Mouse (Mus musculus) forebrain, embryonic 12.5 days (tissue): Measurements from ENCODE around the gene Zfp541. TPM values are rescaled to one million over a fixed set of nuclear protein-coding genes. Genes with fewer than 3 reads are reported as not detected.

Experiments used
- ATAC-seq: fragments of 200-750 bp; cut with Nextera tagmentation; 2 replicates; pipeline ENCODE4 v1.8.0; 2017; ENCODE audit warnings: moderate TSS enrichment; ENCODE audit not compliant: low FRiP score
- H3K27ac ChIP-seq: fragments of 300-500 bp; sonication (generic); 2 replicates; pipeline ENCODE4 v1.5.1; 2016; ENCODE audit warnings: mild to moderate bottlenecking
- H3K27me3 ChIP-seq: fragments of 300-500 bp; sonication (generic); 2 replicates; pipeline ENCODE4 v1.6.1; 2016; ENCODE audit warnings: mild to moderate bottlenecking
- H3K36me3 ChIP-seq: fragments of 300-500 bp; sonication (generic); replicated peaks from 2 replicates; pipeline ENCODE4 v1.6.1; 2016; ENCODE audit warnings: mild to moderate bottlenecking
- H3K4me1 ChIP-seq: fragments of 300-500 bp; sonication (generic); 2 replicates; pipeline ENCODE4 v1.6.1; 2016
- H3K4me2 ChIP-seq: fragments of 300-500 bp; sonication (generic); 2 replicates; pipeline ENCODE4 v1.6.1; 2016; ENCODE audit warnings: mild to moderate bottlenecking, moderate library complexity
- H3K4me3 ChIP-seq: fragments of 300-500 bp; sonication (generic); replicated peaks from 2 replicates; pipeline ENCODE4 v1.5.1; 2016; ENCODE audit warnings: mild to moderate bottlenecking
- H3K9ac ChIP-seq: fragments of 300-500 bp; sonication (generic); 2 replicates; pipeline ENCODE4 v1.6.1; 2016; ENCODE audit warnings: mild to moderate bottlenecking
- H3K9me3 ChIP-seq: fragments of 300-500 bp; sonication (generic); 2 replicates; pipeline ENCODE4 v1.6.1; 2016
- WGBS: fragments of 180-500 bp; shearing (Covaris S2); methylation state at CpG from one replicate; pipeline ENCODE4 v1.1.7; 2016; 5-methylcytosine and 5-hydroxymethylcytosine counted together
- polyA plus RNA-seq: library from polyadenylated mRNA; unstranded; fragments of >200 nt; fragmentation: Nextera tagmentation; extraction: Ambion mirVana; gene quantifications from 2 replicates; pipeline ENCODE4 v1.2.1, GENCODE M21; 2016

The Zfp541 gene
- polyA plus RNA-seq, 1 experiment from 2014 or later = not detected

DNA sequence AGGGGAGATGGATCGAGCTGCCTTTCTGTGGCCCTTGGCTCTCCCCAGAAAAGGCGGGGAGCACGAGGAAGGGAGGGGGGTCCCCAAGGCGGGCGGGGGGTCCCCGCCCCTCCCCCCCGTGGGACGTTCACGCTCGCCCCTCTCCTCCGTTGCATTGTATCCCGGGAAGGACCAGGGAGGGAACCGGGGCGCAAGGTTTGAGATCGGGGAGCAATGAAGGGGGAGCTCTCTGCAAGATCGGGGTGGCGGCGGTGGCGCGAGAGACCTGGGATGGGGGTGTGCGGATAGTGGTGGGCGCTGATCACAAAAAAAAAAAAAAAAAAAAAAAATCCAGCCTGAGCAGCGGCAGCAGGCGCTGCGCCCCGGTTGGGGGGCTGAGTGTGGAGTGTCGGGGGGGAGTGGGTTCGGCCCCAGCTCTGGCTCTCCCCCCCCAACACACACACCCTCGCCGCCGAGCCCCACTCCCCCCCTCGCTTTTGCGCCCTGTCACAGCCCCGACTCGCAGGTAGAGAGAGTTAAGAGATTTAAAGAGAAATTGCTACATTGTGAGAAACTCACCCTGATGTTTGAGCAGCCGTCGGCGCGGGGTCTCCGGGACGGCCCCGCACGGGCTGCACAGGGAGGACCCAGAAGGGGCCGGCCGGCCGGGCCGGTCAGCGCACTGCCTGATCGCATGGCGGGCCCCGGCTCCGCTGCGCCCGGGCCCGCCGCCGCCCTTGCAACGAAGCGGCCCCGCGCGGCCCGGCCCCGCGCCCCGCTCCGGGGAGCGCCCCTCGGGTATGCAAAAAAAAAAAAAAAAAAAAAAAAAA lies 14.1 kb upstream of the Zfp541 start, which contains the start of gene Bicra:
Bicra (minus strand) TSS at position 584 of the 809 bp plus-strand sequence.
- WGBS = under 1% methylated on average over 58 of the region's 69 CpGs
- Histone ChIP-seq H3K27ac (peak within 1 kb of the TSS; percentile 97), H3K4me1 (peaks cover 54% of the 10 kb centered on the region), H3K9me3 (no peaks in the 10 kb centered on the region), H3K36me3 (no peaks in the 10 kb centered on the region; the same call in 1 of the 2 replicates), H3K27me3 (no peaks in the 10 kb centered on the region), H3K9ac (peak within 1 kb of the TSS; percentile 99), H3K4me2 (peak within 1 kb of the TSS; percentile 88), H3K4me3 (peak within 1 kb of the TSS; percentile 90)
- peak; percentile 70 for ATAC-seq

DNA sequence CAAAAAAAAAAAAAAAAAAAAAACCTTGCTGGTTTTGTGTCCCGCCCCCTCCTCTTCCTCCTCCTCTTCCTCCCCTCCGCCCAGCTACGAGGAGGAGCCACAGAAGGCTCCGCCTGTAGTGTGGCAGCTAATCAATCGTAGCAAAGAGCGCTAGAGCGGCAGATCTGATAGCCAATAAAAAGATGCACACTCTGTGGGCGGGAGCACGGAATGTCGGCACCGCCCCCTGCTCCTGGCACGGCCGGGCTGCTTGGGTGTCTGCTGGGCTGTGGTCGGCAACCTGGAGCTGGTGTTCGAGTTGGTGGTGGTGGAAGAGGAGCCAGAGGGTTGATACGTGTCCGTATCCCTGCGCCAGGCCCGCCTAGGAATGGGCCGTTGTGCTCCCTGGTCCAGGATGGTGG lies 13.4 kb upstream of the Zfp541 start:
- Histone ChIP-seq H3K4me2 (peak overlapping the region; percentile 69), H3K4me1 (peaks cover 53% of the 10 kb centered on the region), H3K9ac (peak overlapping the region; percentile 87), H3K27me3 (no peaks in the 10 kb centered on the region), H3K36me3 (no peaks in the 10 kb centered on the region; the same call in 1 of the 2 replicates), H3K27ac (peak overlapping the region; percentile 97), H3K9me3 (no peaks in the 10 kb centered on the region), H3K4me3 (peak overlapping the region; percentile 90)
- WGBS = 0% methylated on average over 18 of the region's 20 CpGs
- ATAC-seq = peak; percentile 87

- H3K9ac ChIP-seq = peak overlapping the region; percentile 87
- H3K4me2 ChIP-seq = peak overlapping the region; percentile 69
- no peaks in the 10 kb centered on the region for H3K9me3 ChIP-seq
- no peaks in the 10 kb centered on the region; the same call in 1 of the 2 replicates for H3K36me3 ChIP-seq
- no peak for ATAC-seq
- peak overlapping the region; percentile 90 for H3K4me3 ChIP-seq
- H3K4me1 ChIP-seq = peaks cover 46% of the 10 kb centered on the region
- 9% methylated on average over 36 of the region's 36 CpGs for WGBS
- no peaks in the 10 kb centered on the region for H3K27me3 ChIP-seq
- peak overlapping the region; percentile 75 for H3K27ac ChIP-seq
These were observed 12.7 kb upstream of the Zfp541 start for GRCm38 (mm10) chr7:16048675-16049575.

DNA sequence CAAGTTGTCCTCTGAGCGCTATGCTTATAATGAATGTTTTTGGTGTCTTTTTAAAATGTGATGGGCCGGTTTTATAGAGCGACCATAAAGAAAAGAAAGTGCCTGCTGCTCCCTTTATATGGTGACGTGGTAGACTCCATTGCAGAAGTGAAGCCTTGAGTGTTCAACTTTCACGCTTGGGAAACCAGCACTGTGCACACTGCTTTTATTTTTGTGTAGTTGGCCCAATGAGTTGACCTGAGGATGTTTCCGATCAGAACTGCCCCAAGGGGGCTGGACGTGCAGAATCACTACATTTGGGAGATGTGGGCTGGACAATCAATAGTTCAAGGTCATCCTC lies 12.1 kb upstream of the Zfp541 start:
- Histone ChIP-seq H3K4me3 (peak overlapping the region; percentile 90), H3K36me3 (no peaks in the 10 kb centered on the region; the same call in 1 of the 2 replicates), H3K4me1 (peaks cover 40% of the 10 kb centered on the region), H3K9me3 (no peaks in the 10 kb centered on the region), H3K4me2 (peak overlapping the region; percentile 69), H3K27me3 (no peaks in the 10 kb centered on the region), H3K9ac (peak overlapping the region; percentile 87), H3K27ac (no peak overlapping the region)
- 82% methylated on average over 7 of the region's 7 CpGs for WGBS
- no peak for ATAC-seq

DNA sequence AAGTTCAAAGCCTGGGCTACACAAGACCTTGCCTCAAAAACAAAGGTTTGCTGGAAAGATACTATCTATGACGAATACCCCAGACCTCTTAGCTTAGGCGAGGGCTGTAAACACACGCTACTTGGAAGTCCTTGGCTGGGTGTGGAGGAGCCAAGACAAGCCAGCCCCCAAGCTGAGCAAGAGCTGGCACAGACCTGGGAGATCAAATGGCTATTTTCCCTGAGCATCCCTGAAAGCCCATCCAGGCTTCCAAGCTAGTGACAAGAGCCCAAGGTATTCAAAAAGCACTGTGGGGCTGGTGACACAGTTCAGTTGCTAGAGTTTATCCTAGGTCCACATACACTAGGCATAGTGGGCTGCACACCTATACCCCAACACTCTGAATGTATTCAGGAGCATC lies 11.0 kb upstream of the Zfp541 start:
- no peak for ATAC-seq
- Histone ChIP-seq H3K9ac (no peak overlapping the region), H3K9me3 (no peaks in the 10 kb centered on the region), H3K4me2 (no peak overlapping the region), H3K4me3 (no peak overlapping the region), H3K27me3 (no peaks in the 10 kb centered on the region), H3K27ac (no peak overlapping the region), H3K36me3 (no peaks in the 10 kb centered on the region), H3K4me1 (peaks cover 30% of the 10 kb centered on the region)
- WGBS = 95% methylated on average over 3 of the region's 3 CpGs

DNA sequence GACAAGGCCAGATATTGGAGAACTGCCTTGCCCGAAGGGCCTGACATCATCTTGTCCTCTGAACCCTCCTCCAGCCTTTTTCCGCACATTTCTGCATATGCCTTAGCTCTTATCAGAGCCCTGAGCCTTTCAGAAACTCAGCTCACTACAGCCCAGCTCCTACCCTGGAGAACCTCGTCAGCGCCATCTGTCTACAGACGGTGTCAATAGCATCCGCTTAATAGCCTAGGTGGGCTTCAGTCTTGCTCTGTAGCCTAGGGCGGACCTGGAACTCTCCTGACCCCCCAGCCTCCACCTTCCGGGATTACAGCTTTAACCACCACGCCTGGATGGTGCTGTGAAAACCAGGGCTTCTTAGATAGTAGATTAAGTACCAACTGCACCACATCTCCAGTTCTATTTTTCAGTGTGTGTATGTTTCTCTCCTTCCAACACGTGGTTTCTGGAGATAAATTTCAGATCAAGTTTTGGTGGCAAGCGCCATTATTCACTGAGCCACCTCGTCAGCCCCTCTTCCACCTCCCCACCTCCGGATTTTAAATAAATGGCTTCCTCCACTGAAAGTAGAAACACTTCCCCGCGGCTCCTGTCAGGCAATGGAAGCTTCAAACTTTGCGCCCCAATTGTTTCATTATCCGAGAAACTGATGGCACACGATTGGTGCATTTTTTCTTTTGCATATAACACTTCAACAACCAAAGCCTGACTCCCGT lies 9.6 kb upstream of the Zfp541 start:
- 9% methylated on average over 19 of the region's 19 CpGs for WGBS
- ATAC-seq = no peak

DNA sequence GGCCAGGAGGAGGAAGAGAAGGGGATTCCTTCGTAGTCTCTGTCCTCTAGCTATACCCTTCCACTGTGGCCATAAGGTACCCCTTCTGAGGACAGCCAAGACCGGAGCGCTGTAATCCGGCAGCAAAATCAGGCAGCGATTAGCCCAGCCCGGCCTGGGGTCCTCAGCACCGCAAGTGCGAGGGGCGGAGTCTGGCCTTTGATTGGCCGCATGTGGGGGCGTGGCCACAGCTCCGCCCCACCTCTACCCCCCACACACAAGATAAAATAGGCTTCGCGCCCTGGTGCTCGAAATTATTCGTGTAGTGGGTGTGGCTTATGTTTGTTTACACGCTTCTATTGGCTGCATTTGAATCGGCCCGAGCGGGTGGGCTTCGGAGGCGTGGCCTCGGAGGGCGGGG lies 8.9 kb upstream of the Zfp541 start:
- Histone ChIP-seq H3K36me3 (no peaks in the 10 kb centered on the region), H3K4me3 (peak overlapping the region; percentile 46), H3K9me3 (no peaks in the 10 kb centered on the region), H3K9ac (peak overlapping the region; percentile 57), H3K27me3 (0 out of 2 replicates have a peak, but pooled peaks cover 5% of the 10 kb centered on the region), H3K4me2 (peak overlapping the region; percentile 63), H3K4me1 (peaks cover 24% of the 10 kb centered on the region), H3K27ac (peak overlapping the region; percentile 83)
- WGBS = under 1% methylated on average over 24 of the region's 24 CpGs
- peak; percentile 88 for ATAC-seq

More for the DNA sequence above, 9.6 kb upstream of the Zfp541 start:
- Histone ChIP-seq H3K4me1 (peaks cover 24% of the 10 kb centered on the region), H3K27me3 (0 out of 2 replicates have a peak, but pooled peaks cover 5% of the 10 kb centered on the region), H3K9ac (peak overlapping the region; percentile 57), H3K4me2 (peak overlapping the region; percentile 63), H3K4me3 (peak overlapping the region; percentile 46), H3K9me3 (no peaks in the 10 kb centered on the region), H3K36me3 (no peaks in the 10 kb centered on the region), H3K27ac (peak overlapping the region; percentile 83)

- 18% methylated on average over 6 of the region's 6 CpGs for WGBS
- Histone ChIP-seq H3K4me1 (peaks cover 24% of the 10 kb centered on the region), H3K27me3 (0 out of 2 replicates have a peak, but pooled peaks cover 5% of the 10 kb centered on the region), H3K4me3 (peak overlapping the region; percentile 46), H3K4me2 (peak overlapping the region; percentile 63), H3K36me3 (no peaks in the 10 kb centered on the region), H3K9me3 (no peaks in the 10 kb centered on the region), H3K27ac (0 out of 2 replicates have a peak overlapping the region, but pooled peaks have one; percentile 83), H3K9ac (no peak overlapping the region)
- ATAC-seq = no peak
These were observed 8.5 kb upstream of the Zfp541 start for GRCm38 (mm10) chr7:16053105-16053504.

DNA sequence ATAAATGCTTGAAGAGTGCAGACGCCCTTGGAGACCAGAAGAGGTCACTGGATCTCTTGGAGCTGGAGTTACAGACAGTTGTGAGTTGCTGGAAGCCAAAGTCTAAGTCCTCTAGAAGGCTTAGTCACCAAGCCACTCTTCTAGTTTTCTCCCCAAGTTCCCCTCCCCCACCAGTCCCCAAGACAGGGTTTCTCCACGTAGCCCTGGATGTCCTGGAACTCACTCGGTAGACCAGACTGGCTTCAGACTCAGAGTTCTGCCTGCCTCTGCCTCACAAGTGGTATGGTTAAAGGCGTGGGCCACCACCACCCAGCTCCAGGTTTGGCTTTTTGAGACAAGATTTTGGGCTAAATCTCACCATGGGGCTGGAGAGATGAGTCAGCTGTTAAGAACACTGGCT lies 6.6 kb upstream of the Zfp541 start:
- peaks cover 16% of the 10 kb centered on the region for H3K27me3 ChIP-seq
- WGBS = 71% methylated on average over 4 of the region's 4 CpGs
- no peak overlapping the region for H3K27ac ChIP-seq
- no peak for ATAC-seq
- no peaks in the 10 kb centered on the region for H3K9me3 ChIP-seq
- no peaks in the 10 kb centered on the region for H3K36me3 ChIP-seq
- H3K4me3 ChIP-seq = no peak overlapping the region
- no peak overlapping the region for H3K4me2 ChIP-seq
- no peak overlapping the region for H3K9ac ChIP-seq
- peaks cover 11% of the 10 kb centered on the region for H3K4me1 ChIP-seq

- Histone ChIP-seq H3K27me3 (peaks cover 23% of the 10 kb centered on the region), H3K27ac (no peak overlapping the region), H3K4me1 (peaks cover 7% of the 10 kb centered on the region), H3K4me2 (no peak overlapping the region), H3K4me3 (no peak overlapping the region), H3K9ac (no peak overlapping the region), H3K9me3 (no peaks in the 10 kb centered on the region), H3K36me3 (no peaks in the 10 kb centered on the region)
- no peak for ATAC-seq
- 87% methylated on average over 6 of the region's 6 CpGs for WGBS
These were observed 5.9 kb upstream of the Zfp541 start for GRCm38 (mm10) chr7:16055665-16056064.

DNA sequence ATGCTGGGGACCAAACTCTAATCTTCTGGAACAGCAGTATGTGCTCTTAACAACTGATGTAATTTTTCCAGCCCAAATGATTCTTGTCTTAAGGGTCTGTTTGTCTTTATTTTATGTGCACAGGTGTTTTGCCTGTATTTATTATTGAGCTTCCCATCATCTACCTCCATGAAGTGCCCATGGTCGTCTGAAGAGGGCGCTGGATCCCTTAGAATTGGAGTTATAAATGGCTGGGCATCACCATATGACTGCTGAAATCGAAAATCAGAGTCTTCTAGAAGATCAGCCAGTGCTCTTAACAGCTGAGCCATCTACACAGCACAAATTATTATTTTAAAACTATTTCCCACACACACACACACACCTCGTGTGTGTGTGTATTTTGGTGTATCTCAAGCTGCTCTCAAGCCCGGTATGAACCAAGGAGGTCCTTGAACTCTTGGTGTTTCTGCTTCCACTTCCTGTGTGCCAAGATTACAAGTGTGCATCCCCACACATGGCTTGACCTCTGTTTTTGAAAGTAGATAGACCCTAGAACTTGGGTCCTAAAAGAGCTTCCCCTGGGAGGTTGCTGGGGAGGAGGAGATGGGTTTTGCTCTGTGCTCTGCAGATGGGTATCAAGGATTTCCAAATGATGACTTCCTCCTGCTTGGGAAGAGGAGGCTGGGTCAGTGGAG lies 5.0 kb upstream of the Zfp541 start:
- 32% methylated on average over 5 of the region's 5 CpGs for WGBS
- peaks cover 32% of the 10 kb centered on the region for H3K27me3 ChIP-seq
- no peak for ATAC-seq

More for the DNA sequence above, 5.0 kb upstream of the Zfp541 start:
- H3K4me2 ChIP-seq = no peak overlapping the region
- H3K9ac ChIP-seq = no peak overlapping the region
- no peaks in the 10 kb centered on the region for H3K36me3 ChIP-seq
- H3K4me3 ChIP-seq = no peak overlapping the region
- no peak overlapping the region for H3K27ac ChIP-seq
- peaks cover 7% of the 10 kb centered on the region for H3K4me1 ChIP-seq
- H3K9me3 ChIP-seq = peaks cover 5% of the 10 kb centered on the region
